ENCODE assay signal across 25 mouse cellular contexts in the genomic region with DNA sequence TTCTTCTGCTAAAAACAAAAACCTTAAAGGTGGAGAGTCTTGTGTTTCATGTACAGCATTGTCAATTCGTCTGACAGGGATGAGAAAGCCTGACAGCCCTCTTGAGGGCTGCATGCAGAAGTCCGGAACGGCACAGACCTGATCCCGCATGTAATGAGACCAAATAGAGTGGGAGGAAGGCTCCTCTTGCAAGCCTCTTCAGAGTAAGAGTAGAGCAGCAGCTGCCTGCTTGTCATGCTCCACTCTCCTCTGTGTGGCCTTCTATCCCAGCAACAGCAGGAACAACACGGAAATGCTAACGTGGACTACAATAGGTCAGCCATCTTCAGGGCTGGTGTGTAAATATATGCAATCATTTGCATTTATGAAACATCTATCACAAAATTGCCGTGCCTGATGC.
DNase-seq lines count a peak whose midpoint lies in the region; ATAC-seq and TF ChIP-seq lines count a peak whose summit lies in the region.
"Had no signal": no experiment of that assay in that cellular context is flagged by ENCODE, and none has a peak within 500 bp of the region (broad histone marks: within the 10 kb centered on the region; RNA-seq: fewer than 3 reads in every experiment).

No protein-coding gene starts in this region.

- H3K4me2 ChIP-seq in hindbrain, embryonic 14.5 days (replicated peaks) = no peak overlapping the region
- no peak overlapping the region for H3K4me2 ChIP-seq in midbrain, postnatal 0 days (ENCODE audit: low read depth, low read length, poor library complexity, severe bottlenecking)
- no peak overlapping the region for H3K4me2 ChIP-seq in midbrain, embryonic 12.5 days (replicated peaks)
- H3K4me2 ChIP-seq: forebrain, embryonic 15.5 days; heart, embryonic 12.5 days; limb, embryonic 15.5 days; liver, embryonic 15.5 days; lung, embryonic 15.5 days; neural tube, embryonic 13.5 days had no signal

- H3K27me3 ChIP-seq in hindbrain, embryonic 10.5 days (ENCODE audit: insufficient read depth, poor library complexity, severe bottlenecking) = no peaks in the 10 kb centered on the region
- H3K27me3 ChIP-seq in hindbrain, embryonic 14.5 days (ENCODE audit: control insufficient read depth, insufficient read depth, low read length) = no peaks in the 10 kb centered on the region
- no peaks in the 10 kb centered on the region for H3K27me3 ChIP-seq in midbrain, embryonic 10.5 days (ENCODE audit: low read depth, poor library complexity, severe bottlenecking)
- H3K27me3 ChIP-seq in midbrain, postnatal 0 days (ENCODE audit: insufficient read depth, low read length) = no peaks in the 10 kb centered on the region
- no peaks in the 10 kb centered on the region for H3K27me3 ChIP-seq in midbrain, embryonic 12.5 days
- H3K27me3 ChIP-seq: forebrain, embryonic 15.5 days; heart, embryonic 12.5 days; limb, embryonic 15.5 days; liver, embryonic 15.5 days; lung, embryonic 15.5 days; megakaryocyte, embryonic 14.5 days; neural tube, embryonic 13.5 days had no signal

- no peaks in the 10 kb centered on the region for H3K9me3 ChIP-seq in hindbrain, embryonic 10.5 days
- no peaks in the 10 kb centered on the region for H3K9me3 ChIP-seq in hindbrain, embryonic 14.5 days (ENCODE audit: control insufficient read depth, low read length)
- H3K9me3 ChIP-seq in midbrain, embryonic 10.5 days (replicated peaks) = no peaks in the 10 kb centered on the region
- H3K9me3 ChIP-seq in midbrain, postnatal 0 days (ENCODE audit: low read length) = no peaks in the 10 kb centered on the region
- no peaks in the 10 kb centered on the region for H3K9me3 ChIP-seq in midbrain, embryonic 12.5 days
- H3K9me3 ChIP-seq: embryonic facial prominence, embryonic 10.5 days; forebrain, embryonic 15.5 days; heart, embryonic 12.5 days; limb, embryonic 15.5 days; liver, embryonic 15.5 days; lung, embryonic 15.5 days; neural tube, embryonic 13.5 days had no signal

- no peak overlapping the region for H3K4me3 ChIP-seq in hindbrain, embryonic 10.5 days
- H3K4me3 ChIP-seq in hindbrain, embryonic 14.5 days (replicated peaks; ENCODE audit: low read length) = no peak overlapping the region
- H3K4me3 ChIP-seq in midbrain, embryonic 10.5 days = no peak overlapping the region
- no peak overlapping the region for H3K4me3 ChIP-seq in midbrain, postnatal 0 days (ENCODE audit: low read depth, low read length)
- H3K4me3 ChIP-seq in midbrain, embryonic 12.5 days = no peak overlapping the region
- H3K4me3 ChIP-seq: embryonic facial prominence, embryonic 10.5 days; forebrain, embryonic 15.5 days; heart, embryonic 12.5 days; limb, embryonic 15.5 days; liver, embryonic 15.5 days; lung, embryonic 15.5 days; megakaryocyte, embryonic 14.5 days; neural tube, embryonic 13.5 days had no signal

- DNase-seq in hindbrain, embryonic 10.5 days (ENCODE audit: low spot score) = no peak
- no peak for DNase-seq in hindbrain, embryonic 14.5 days (ENCODE audit: low spot score)
- DNase-seq in midbrain, embryonic 10.5 days (ENCODE audit: low spot score) = peak; percentile 12
- no peak for DNase-seq in midbrain, postnatal 0 days (ENCODE audit: low spot score)
- DNase-seq in left cerebral cortex, postnatal 4 days = no peak
- DNase-seq in right cerebral cortex, postnatal 10 days (ENCODE audit: low spot score in 2 of 2) = no peak
- DNase-seq: adrenal gland, postnatal 10 days; cerebellum, adult 8-10 months; gastrocnemius, postnatal 14 days; heart, adult 18-20 months; heart, postnatal 10 days; kidney, adult 2 months; layer of hippocampus, adult 9-11 months; lung, postnatal 36 days; thymus, adult 18-20 months; thymus, postnatal 36 days had no signal

- no peaks in the 10 kb centered on the region for H3K36me3 ChIP-seq in hindbrain, embryonic 10.5 days
- no peaks in the 10 kb centered on the region for H3K36me3 ChIP-seq in hindbrain, embryonic 14.5 days (replicated peaks; ENCODE audit: control insufficient read depth, insufficient read depth)
- H3K36me3 ChIP-seq in midbrain, embryonic 10.5 days = no peaks in the 10 kb centered on the region
- H3K36me3 ChIP-seq in midbrain, postnatal 0 days (ENCODE audit: insufficient read depth, low read length) = no peaks in the 10 kb centered on the region
- H3K36me3 ChIP-seq in midbrain, embryonic 12.5 days = no peaks in the 10 kb centered on the region
- H3K36me3 ChIP-seq: embryonic facial prominence, embryonic 10.5 days; forebrain, embryonic 15.5 days; heart, embryonic 12.5 days; limb, embryonic 15.5 days; liver, embryonic 15.5 days; lung, embryonic 15.5 days; neural tube, embryonic 13.5 days had no signal

- no peak for TF ChIP-seq CTCF in midbrain, postnatal 0 days (IDR thresholded peaks at IDR 0.05)

- 0 out of 2 replicates have a peak overlapping the region, but pooled peaks have one; percentile 12 for H3K27ac ChIP-seq in hindbrain, embryonic 10.5 days
- no peak overlapping the region for H3K27ac ChIP-seq in hindbrain, embryonic 14.5 days
- H3K27ac ChIP-seq in midbrain, embryonic 10.5 days (replicated peaks) = no peak overlapping the region
- no peak overlapping the region for H3K27ac ChIP-seq in midbrain, postnatal 0 days (ENCODE audit: low read depth, low read length)
- H3K27ac ChIP-seq in midbrain, embryonic 12.5 days (replicated peaks) = 0 out of 2 replicates have a peak overlapping the region, but pooled peaks have one; percentile 15
- H3K27ac ChIP-seq: embryonic facial prominence, embryonic 10.5 days; forebrain, embryonic 15.5 days; limb, embryonic 15.5 days; liver, embryonic 15.5 days; lung, embryonic 15.5 days; neural tube, embryonic 13.5 days had no signal

- intact Hi-C loops in left cerebral cortex, postnatal 4 days (cut with DNase I) = no loop called here

- no peak overlapping the region for H3K9ac ChIP-seq in hindbrain, embryonic 14.5 days
- no peak overlapping the region for H3K9ac ChIP-seq in midbrain, postnatal 0 days (replicated peaks; ENCODE audit: low read length, poor library complexity, severe bottlenecking)
- no peak overlapping the region for H3K9ac ChIP-seq in midbrain, embryonic 12.5 days (replicated peaks)
- H3K9ac ChIP-seq: forebrain, embryonic 15.5 days; heart, embryonic 12.5 days; limb, embryonic 15.5 days; liver, embryonic 15.5 days; lung, embryonic 15.5 days; neural tube, embryonic 13.5 days had no signal

- H3K4me1 ChIP-seq in hindbrain, embryonic 10.5 days (replicated peaks) = peaks cover 8% of the 10 kb centered on the region; the same call in 1 of the 2 replicates
- H3K4me1 ChIP-seq in hindbrain, embryonic 14.5 days (replicated peaks; ENCODE audit: control insufficient read depth, insufficient read depth, low read length) = no peaks in the 10 kb centered on the region; the same call in 1 of the 2 replicates
- H3K4me1 ChIP-seq in midbrain, embryonic 10.5 days = peaks cover 6% of the 10 kb centered on the region
- no peaks in the 10 kb centered on the region for H3K4me1 ChIP-seq in midbrain, postnatal 0 days (ENCODE audit: insufficient read depth, low read length)
- peaks cover 5% of the 10 kb centered on the region; the same call in 1 of the 2 replicates for H3K4me1 ChIP-seq in midbrain, embryonic 12.5 days
- H3K4me1 ChIP-seq: embryonic facial prominence, embryonic 10.5 days; forebrain, embryonic 15.5 days; heart, embryonic 12.5 days; limb, embryonic 15.5 days; liver, embryonic 15.5 days; lung, embryonic 15.5 days; megakaryocyte, embryonic 14.5 days had no signal

- WGBS in hindbrain, embryonic 10.5 days = 67% methylated on average over 7 of the region's 7 CpGs
- WGBS in hindbrain, embryonic 14.5 days = 27% methylated on average over 7 of the region's 7 CpGs
- 76% methylated on average over 7 of the region's 7 CpGs for WGBS in midbrain, embryonic 10.5 days
- whole genome bisulfite sequencing in midbrain, postnatal 0 days = 40% methylated on average over 7 of the region's 7 CpGs
- WGBS in midbrain, embryonic 12.5 days = 50% methylated on average over 7 of the region's 7 CpGs

- no peak; the same call in 1 of the 2 replicates for ATAC-seq in hindbrain, embryonic 14.5 days (ENCODE audit: low FRiP score)
- ATAC-seq in midbrain, postnatal 0 days (ENCODE audit: low FRiP score) = no peak
- ATAC-seq in midbrain, embryonic 12.5 days (ENCODE audit: low FRiP score, low read depth) = no peak
- ATAC-seq: forebrain, embryonic 15.5 days had no signal

Comparison
In these comparisons a context has a peak if more than half of its experiments do, and no peak if none do; other contexts are left out.
1. H3K27ac ChIP-seq: peak in hindbrain, embryonic 10.5 days (single experiment) and midbrain, embryonic 12.5 days (single experiment); none in hindbrain, embryonic 14.5 days (single experiment), midbrain, embryonic 10.5 days (single experiment) and midbrain, postnatal 0 days (single experiment).